Mouse (Mus musculus) urinary bladder, postnatal 36 days (tissue): ENCODE results near the gene Olfr970.
"Not testable (repeated sequence)": the region's sequence is repeated elsewhere in the genome, so short reads cannot be mapped to it uniquely, and the experiment has no call there.

Source experiments
- DNase-seq, 2 experiments: peaks; one replicate each; pipeline ENCODE4 v3.0.0; 2022; ENCODE audit warnings: low spot score in 2 of 2, mixed read lengths in 1 of 2

Gene Olfr970

GRCm38 (mm10) chr9:39808560-39808959, at the start of gene Olfr970:
TSS of gene Olfr970 (plus strand) at chr9:39808860.
- no peak for DNase-seq

GRCm38 (mm10) chr9:39783153-39783552, 25.5 kb upstream of the Olfr970 start, which contains the start of gene Olfr968:
TSS of gene Olfr968 (minus strand) at chr9:39783253.
- DNase-seq = no peak

GRCm38 (mm10) chr9:39790558-39790957, 18.1 kb upstream of the Olfr970 start, which contains the start of gene Olfr969:
TSS of gene Olfr969 (plus strand) at chr9:39790945.
- no peak for DNase-seq

GRCm38 (mm10) chr9:39836576-39836975, 27.9 kb downstream of the Olfr970 start, which contains the start of gene Olfr971:
TSS of gene Olfr971 (plus strand) at chr9:39836876.
- not testable (repeated sequence) for DNase-seq

- DNase-seq = no peak
These were observed 57.5 kb downstream of the Olfr970 start, which contains the start of gene Olfr972 for GRCm38 (mm10) chr9:39866122-39866521. TSS of gene Olfr972 (plus strand) at chr9:39866422.
